Mouse (Mus musculus) B cell, adult 67 days (primary cell): ENCODE measurements around the gene Bbs10. TPM values are rescaled to one million over a fixed set of nuclear protein-coding genes. Genes with fewer than 3 reads are reported as not detected.

ENCODE experiments used
- total RNA-seq, 2 experiments: library from RNA; stranded (reverse); gene quantifications; 4 replicates each; pipeline ENCODE4 v1.2.4; 2023

The Bbs10 gene
- total RNA-seq = 1 to 10 TPM; 2.3 to 2.8 TPM

GRCm38 (mm10) chr10:111298140-111299098 lies at the start of gene Bbs10:
Gene Bbs10 (plus strand): TSS chr10:111298679.

Other genes starting within 250 kb of the Bbs10 start
- gene Osbpl8, start 133.9 kb upstream of the Bbs10 start, total RNA-seq = 10 to 100 TPM; 81.4 to 82.9 TPM
- gene Nap1l1, start 174.5 kb downstream of the Bbs10 start, total RNA-seq = 100 to 1,000 TPM; 361 to 402 TPM
- 1 to 10 TPM; 5.5 to 7.6 TPM for gene Phlda1, start 207.6 kb downstream of the Bbs10 start, total RNA-seq